Mouse (Mus musculus) thymus, postnatal 25 days (tissue): ENCODE data around the gene I0C0044D17Rik.

ENCODE experiments used
- DNase-seq: peaks from one replicate; pipeline ENCODE4 v3.0.0; 2022

The I0C0044D17Rik gene

DNA sequence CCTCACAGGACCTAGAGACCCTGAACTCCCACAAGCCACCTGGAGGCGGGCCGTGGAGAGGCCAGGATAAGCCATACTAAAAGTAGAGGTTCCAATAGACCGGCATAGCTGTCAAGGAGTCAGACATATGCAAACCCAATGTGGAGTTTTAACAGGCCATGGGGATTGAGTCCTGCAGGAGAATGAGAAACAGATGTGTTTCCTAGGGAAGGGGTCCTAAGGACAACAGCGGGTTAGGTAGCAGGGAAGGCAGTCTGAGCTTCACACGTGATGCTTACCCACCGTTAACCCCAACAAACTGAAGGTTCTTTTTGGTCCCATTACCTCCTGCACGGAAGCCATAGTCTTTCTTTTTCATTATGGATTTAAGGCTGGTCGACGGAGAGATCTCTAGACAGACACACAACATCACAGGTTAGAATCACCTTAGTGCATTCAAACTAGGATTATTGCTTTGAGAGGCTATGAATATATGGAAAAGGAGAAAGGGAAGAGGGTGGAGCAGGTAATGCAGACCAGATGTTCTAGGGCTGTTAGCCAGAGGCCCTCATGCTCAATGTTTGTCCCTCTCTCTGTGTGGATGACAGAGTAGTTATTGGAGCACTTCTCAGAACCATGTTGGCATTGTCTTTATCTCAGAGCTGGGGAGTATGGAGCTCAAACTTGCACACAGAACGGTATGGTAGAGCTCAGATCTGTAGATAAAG, 46.8 kb downstream of the I0C0044D17Rik start:
- DNase-seq = no peak

DNA sequence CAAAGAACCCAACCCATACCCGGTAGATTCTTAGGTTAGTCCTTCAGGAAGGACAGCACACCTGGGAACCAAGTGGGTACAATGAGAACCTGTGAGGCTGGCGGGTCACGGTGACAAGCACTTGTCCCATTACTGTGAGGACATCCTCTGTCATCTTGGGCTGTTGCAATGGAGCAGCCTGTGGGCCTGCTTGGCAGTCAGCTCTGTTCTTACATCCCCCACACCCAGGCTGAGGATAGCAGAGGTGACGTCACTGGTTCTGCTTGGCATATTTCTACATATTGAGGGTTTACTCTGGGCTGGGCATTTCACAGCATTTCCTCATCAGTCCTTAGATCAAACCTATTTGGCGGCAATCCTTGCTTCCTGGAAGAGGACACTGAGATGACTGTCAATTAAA, 49.9 kb downstream of the I0C0044D17Rik start:
- DNase-seq = no peak
